Mouse (Mus musculus) mouse trophoblast stem cell (cell line): ENCODE measurements around the gene Dcdc2c.

ENCODE experiments used
- in situ Hi-C, 2 experiments: fragments of 300-500 bp; cut with MseI, MboI; formaldehyde crosslinking; loops; 2 replicates in 1 of 2; 3 replicates in 1 of 2; pipeline ENCODE4 v1.15.1; 2025

Dcdc2c gene

GRCm38 (mm10) chr12:28458786-28459185 lies 93.4 kb downstream of the Dcdc2c start:
- in situ Hi-C loops, result no loop called here

GRCm38 (mm10) chr12:28436536-28436935 lies 115.7 kb downstream of the Dcdc2c start:
- in situ Hi-C loops, result loop anchor here in 1 of 2 experiments (25.0 kb wide), 1 partner anchor 824 kb away; no protein-coding TSS in a partner anchor

DNA sequence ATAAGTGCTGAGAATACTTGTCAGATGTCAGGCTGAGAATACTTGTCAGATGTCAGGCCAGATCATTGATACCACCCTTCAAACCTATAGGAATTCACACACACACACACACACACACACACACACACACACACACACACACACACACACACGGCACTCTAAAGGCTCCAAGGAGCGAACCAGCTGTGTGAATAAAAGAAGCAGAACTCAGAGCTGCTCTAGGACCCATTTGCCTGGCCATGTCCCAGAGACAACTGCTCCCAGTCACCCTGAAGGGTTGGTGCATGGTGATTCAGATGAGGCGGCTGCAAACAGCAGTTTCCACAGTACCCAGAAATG lies 119.5 kb downstream of the Dcdc2c start:
- in situ Hi-C loops, result loop anchor here in 1 of 2 experiments (25.0 kb wide), 1 partner anchor 820 kb away; no protein-coding TSS in a partner anchor

DNA sequence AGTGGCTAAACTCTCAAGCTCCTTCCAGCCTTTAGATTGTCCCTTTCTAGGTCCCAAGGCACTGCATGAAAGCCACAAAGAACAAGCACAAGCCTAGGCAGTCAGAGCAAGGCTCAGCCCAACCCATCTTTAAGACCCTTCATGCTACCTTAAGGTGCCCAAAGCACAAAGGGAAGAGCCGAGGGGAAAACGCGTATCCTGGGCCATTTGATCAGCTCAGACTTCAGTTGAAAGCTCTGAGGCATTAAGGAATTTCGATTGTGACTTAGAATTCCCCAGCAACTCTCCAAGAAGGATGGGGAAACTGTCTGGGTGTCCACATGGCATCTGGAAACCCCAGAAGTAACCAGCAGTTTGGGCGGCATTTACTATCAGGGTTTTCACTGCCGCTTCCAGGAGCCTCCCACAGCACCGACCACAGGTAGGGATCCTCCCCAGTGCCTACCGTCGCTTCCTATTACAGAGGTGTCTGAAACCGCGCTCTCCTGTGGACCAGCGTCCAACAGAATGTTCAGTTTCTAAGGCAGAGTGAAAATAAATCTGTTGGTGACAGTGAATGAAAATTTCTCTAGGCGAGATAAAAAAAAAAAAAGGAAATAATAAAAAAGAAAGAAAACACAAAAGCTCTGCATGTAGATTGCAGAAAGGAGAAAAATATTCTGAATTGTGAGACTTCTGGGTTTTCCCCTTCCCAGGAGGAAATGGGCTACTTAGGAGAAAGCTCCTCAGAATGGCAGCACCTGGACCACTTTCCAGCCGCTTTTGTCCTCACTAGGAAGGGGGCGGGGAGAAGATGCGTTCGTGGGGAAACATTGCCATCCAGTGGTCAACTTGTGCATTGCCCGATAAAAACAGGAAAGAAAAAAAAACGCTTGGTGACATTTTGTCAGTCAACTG lies 120.1 kb downstream of the Dcdc2c start:
- in situ Hi-C loops, result loop anchor here in 1 of 2 experiments (25.0 kb wide), 1 partner anchor 820 kb away; no protein-coding TSS in a partner anchor

DNA sequence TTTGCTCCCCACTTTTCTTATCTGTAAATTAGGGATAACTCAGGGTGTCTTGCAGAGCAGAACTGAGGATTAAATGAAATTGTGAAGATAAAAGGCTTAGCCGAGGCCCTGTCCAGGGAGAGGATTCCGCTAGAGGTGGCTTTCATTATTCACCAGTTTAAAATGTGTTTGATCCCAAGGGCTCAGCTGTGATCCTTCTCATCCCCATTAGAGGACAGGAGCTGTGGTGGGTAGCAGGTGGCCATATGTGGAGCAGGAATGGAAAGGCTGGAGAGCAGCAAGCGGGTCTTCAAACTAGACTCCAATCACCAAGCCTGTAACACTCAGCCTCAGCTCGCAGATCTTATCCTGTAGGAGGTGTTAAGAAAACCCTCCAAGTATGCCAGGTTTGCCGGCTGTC lies 122.3 kb downstream of the Dcdc2c start:
- in situ Hi-C loops, result loop anchor here in 1 of 2 experiments (25.0 kb wide), 1 partner anchor 818 kb away; no protein-coding TSS in a partner anchor

GRCm38 (mm10) chr12:28416957-28417356 lies 135.2 kb downstream of the Dcdc2c start:
- in situ Hi-C loops, result no loop called here

DNA sequence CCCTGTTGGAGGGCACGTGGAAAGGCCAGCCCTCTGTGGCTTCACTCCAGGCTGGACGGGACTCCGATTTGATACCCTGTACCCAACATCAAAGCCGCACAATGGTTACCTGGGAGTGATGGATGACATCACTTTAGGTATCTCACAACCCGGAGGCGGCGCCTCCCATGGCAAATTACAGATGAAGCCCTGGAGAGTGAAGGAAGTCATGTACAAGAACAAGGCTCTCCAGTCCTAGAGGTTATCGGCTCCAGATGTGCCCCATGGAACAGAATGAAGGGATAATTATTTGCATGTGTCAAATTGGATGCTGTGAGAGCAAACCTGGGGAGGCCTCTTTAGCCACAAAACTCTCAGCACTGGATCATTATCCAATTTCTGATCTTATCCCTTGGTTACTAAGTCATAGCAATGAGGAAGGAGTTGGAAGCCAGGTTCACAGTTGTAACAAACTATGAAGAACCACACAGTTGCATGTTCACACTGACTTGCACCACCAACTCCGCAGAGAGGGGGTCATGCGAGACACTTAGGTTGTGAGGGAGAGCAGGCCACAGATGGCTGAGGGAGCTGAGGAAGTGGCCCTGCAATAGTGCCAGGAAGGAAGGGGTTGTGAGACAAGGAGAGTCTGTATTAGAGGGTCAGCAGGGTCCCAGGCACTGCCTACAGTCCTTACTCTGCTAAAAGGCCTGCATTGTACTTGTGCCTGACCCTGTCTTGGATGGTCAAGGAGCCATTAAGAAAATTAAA lies 144.4 kb downstream of the Dcdc2c start:
- in situ Hi-C loops, result no loop called here

GRCm38 (mm10) chr12:28402256-28402655 lies 149.9 kb downstream of the Dcdc2c start:
- in situ Hi-C loops, result no loop called here

DNA sequence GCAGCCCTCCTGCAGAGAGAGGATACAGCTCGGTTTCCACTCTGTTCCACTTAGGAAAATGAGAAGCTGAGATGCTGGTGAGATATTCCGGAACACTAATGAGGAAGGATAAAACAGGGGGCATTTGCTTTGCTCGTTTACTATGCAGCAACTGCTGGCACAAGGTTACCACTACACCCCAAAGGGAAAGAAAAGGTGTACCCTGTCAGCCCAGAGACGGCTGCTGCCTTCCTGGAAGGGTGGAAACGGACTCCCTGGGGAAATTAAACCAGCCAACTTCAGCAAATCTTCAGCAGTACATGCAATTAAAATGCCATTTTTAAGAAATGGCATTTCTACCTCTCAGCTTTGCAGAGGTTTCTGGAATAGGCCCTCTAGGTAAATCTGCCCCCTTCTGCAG lies 150.8 kb downstream of the Dcdc2c start:
- in situ Hi-C loops, result no loop called here

DNA sequence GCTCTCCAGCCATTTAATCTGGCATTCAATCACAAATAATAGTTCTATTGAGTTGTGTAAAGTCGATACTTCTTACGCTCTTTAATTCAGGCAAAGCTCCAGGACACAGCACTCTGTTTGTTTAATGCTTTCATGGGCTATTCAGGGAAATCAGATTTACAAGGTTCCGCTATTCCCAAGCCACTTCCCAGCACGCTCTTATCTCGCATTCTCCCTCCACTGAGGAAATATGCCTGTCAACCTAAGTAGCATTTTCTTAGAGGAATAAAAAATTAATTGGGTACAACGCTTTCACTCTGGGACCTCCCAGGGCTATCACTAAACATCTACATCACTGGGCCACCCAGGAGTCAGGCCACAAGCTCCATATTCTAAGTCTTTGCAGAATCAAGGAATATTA lies 160.1 kb downstream of the Dcdc2c start:
- in situ Hi-C loops, result no loop called here
